Mouse (Mus musculus): Measurements from ENCODE around the gene Higd1c. TPM values are rescaled to one million over a fixed set of nuclear protein-coding genes. Genes with fewer than 3 reads are reported as not detected.
A peak's percentile ranks its signal among the peaks of the same experiment; 100 is the strongest.

Gene Higd1c
- polyA plus RNA-seq, 1 experiment = not detected

GRCm38 (mm10) chr15:100422899-100423860 is 58.8 kb downstream of the Higd1c start:
- Histone ChIP-seq H3K4me3 (ENCODE audit: control insufficient read depth, low read depth, low read length) (peak overlapping the region; percentile 90), H3K36me3 (ENCODE audit: control insufficient read depth, insufficient read depth, low read length) (no peaks in the 10 kb centered on the region), H3K27ac (ENCODE audit: control insufficient read depth, insufficient read depth, low read depth, low read length) (peak overlapping the region; percentile 81), H3K27me3 (ENCODE audit: control insufficient read depth, insufficient read depth, low read length) (no peaks in the 10 kb centered on the region), H3K4me1 (ENCODE audit: control insufficient read depth, insufficient read depth, low read length) (peaks cover 17% of the 10 kb centered on the region)
- TF ChIP-seq CTCF (IDR thresholded peaks at IDR 0.05; ENCODE audit: control insufficient read depth, insufficient read depth, insufficient replicate concordance, low read depth, low read length) (no peak), POLR2A (IDR thresholded peaks at IDR 0.05; ENCODE audit: control insufficient read depth, low read depth, low read length) (peak; percentile 88)

- peaks cover 17% of the 10 kb centered on the region for H3K4me1 ChIP-seq (ENCODE audit: control insufficient read depth, insufficient read depth, low read length)
- peak overlapping the region; percentile 49 for H3K27ac ChIP-seq (ENCODE audit: control insufficient read depth, insufficient read depth, low read depth, low read length)
- TF ChIP-seq CTCF (IDR thresholded peaks at IDR 0.05; ENCODE audit: control insufficient read depth, insufficient read depth, insufficient replicate concordance, low read depth, low read length) (no peak), POLR2A (IDR thresholded peaks at IDR 0.05; ENCODE audit: control insufficient read depth, low read depth, low read length) (peak; percentile 42; the same call in 1 of the 2 replicates)
- H3K36me3 ChIP-seq (ENCODE audit: control insufficient read depth, insufficient read depth, low read length) = no peaks in the 10 kb centered on the region
- peak overlapping the region; percentile 19; the same call in 1 of the 2 replicates for H3K4me3 ChIP-seq (ENCODE audit: control insufficient read depth, low read depth, low read length)
- H3K27me3 ChIP-seq (ENCODE audit: control insufficient read depth, insufficient read depth, low read length) = no peaks in the 10 kb centered on the region
Measured at GRCm38 (mm10) chr15:100423916-100424315, 59.6 kb downstream of the Higd1c start.

- Histone ChIP-seq H3K36me3 (ENCODE audit: control insufficient read depth, insufficient read depth, low read length) (no peaks in the 10 kb centered on the region), H3K27ac (ENCODE audit: control insufficient read depth, insufficient read depth, low read depth, low read length) (peak within 1 kb of the TSS; percentile 51), H3K27me3 (ENCODE audit: control insufficient read depth, insufficient read depth, low read length) (no peaks in the 10 kb centered on the region), H3K4me3 (ENCODE audit: control insufficient read depth, low read depth, low read length) (peak within 1 kb of the TSS; percentile 19; the same call in 1 of the 2 replicates), H3K4me1 (ENCODE audit: control insufficient read depth, insufficient read depth, low read length) (peaks cover 17% of the 10 kb centered on the region)
- no peak for TF ChIP-seq CTCF (IDR thresholded peaks at IDR 0.05; ENCODE audit: control insufficient read depth, insufficient read depth, insufficient replicate concordance, low read depth, low read length)
- no peak for TF ChIP-seq POLR2A (IDR thresholded peaks at IDR 0.05; ENCODE audit: control insufficient read depth, low read depth, low read length)
Measured at GRCm38 (mm10) chr15:100424396-100425122, 60.2 kb downstream of the Higd1c start, which contains the start of gene Slc11a2. Gene Slc11a2, minus strand, starts transcription at chr15:100425072.

DNA sequence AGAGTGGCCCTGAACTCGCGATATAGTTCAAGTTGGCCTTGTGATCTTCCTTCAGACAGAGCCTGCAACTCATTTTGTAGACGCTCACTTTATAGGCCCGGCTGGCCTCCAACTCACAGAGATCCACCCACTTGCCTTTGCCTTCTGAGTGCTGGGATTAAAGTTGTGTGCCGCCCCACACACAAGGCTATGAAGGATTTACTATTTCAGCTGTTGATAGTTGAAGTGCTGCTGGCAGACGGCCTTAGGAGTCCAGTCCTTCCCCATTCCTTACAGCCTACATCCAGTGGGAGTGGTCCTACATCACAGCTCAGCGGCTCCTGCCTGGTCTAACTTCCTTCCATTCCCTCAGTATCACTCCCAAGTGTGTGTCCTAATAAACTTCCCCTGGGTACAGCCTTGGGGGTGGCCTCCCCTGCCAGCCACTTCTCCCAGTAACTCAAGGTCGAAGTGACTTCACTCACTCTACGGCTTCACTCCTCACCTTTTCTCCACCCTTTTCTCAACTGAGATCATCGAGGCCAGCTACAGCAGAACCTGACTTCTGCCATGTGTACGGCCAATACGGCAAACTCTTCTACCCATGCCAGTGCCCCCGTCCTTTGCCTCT is 64.1 kb downstream of the Higd1c start:
- no peaks in the 10 kb centered on the region for H3K27me3 ChIP-seq (ENCODE audit: control insufficient read depth, insufficient read depth, low read length)
- peaks cover 6% of the 10 kb centered on the region for H3K4me1 ChIP-seq (ENCODE audit: control insufficient read depth, insufficient read depth, low read length)
- H3K27ac ChIP-seq (ENCODE audit: control insufficient read depth, insufficient read depth, low read depth, low read length) = peak overlapping the region; percentile 59
- TF ChIP-seq POLR2A (IDR thresholded peaks at IDR 0.05; ENCODE audit: control insufficient read depth, low read depth, low read length) (no peak), CTCF (IDR thresholded peaks at IDR 0.05; ENCODE audit: control insufficient read depth, insufficient read depth, insufficient replicate concordance, low read depth, low read length) (no peak)
- H3K4me3 ChIP-seq (ENCODE audit: control insufficient read depth, low read depth, low read length) = no peak overlapping the region
- H3K36me3 ChIP-seq (ENCODE audit: control insufficient read depth, insufficient read depth, low read length) = no peaks in the 10 kb centered on the region

- H3K27me3 ChIP-seq (ENCODE audit: control insufficient read depth, insufficient read depth, low read length) = no peaks in the 10 kb centered on the region
- H3K4me1 ChIP-seq (ENCODE audit: control insufficient read depth, insufficient read depth, low read length) = no peaks in the 10 kb centered on the region
- peak overlapping the region; percentile 61; the same call in 1 of the 2 replicates for H3K27ac ChIP-seq (ENCODE audit: control insufficient read depth, insufficient read depth, low read depth, low read length)
- H3K4me3 ChIP-seq (ENCODE audit: control insufficient read depth, low read depth, low read length) = no peak overlapping the region
- no peaks in the 10 kb centered on the region for H3K36me3 ChIP-seq (ENCODE audit: control insufficient read depth, insufficient read depth, low read length)
- no peak for TF ChIP-seq CTCF (IDR thresholded peaks at IDR 0.05; ENCODE audit: control insufficient read depth, insufficient read depth, insufficient replicate concordance, low read depth, low read length)
- TF ChIP-seq POLR2A (IDR thresholded peaks at IDR 0.05; ENCODE audit: control insufficient read depth, low read depth, low read length) = no peak
Measured at GRCm38 (mm10) chr15:100429959-100430565, 65.7 kb downstream of the Higd1c start.

GRCm38 (mm10) chr15:100433234-100433633 is 68.9 kb downstream of the Higd1c start:
- Histone ChIP-seq H3K4me1 (ENCODE audit: control insufficient read depth, insufficient read depth, low read length) (no peaks in the 10 kb centered on the region), H3K4me3 (ENCODE audit: control insufficient read depth, low read depth, low read length) (no peak overlapping the region), H3K36me3 (ENCODE audit: control insufficient read depth, insufficient read depth, low read length) (no peaks in the 10 kb centered on the region), H3K27me3 (ENCODE audit: control insufficient read depth, insufficient read depth, low read length) (no peaks in the 10 kb centered on the region), H3K27ac (ENCODE audit: control insufficient read depth, insufficient read depth, low read depth, low read length) (no peak overlapping the region)
- no peak for TF ChIP-seq POLR2A (IDR thresholded peaks at IDR 0.05; ENCODE audit: control insufficient read depth, low read depth, low read length)
- no peak for TF ChIP-seq CTCF (IDR thresholded peaks at IDR 0.05; ENCODE audit: control insufficient read depth, insufficient read depth, insufficient replicate concordance, low read depth, low read length)

Other genes with a start within 250 kb of the Higd1c start
- 254 and 277 TPM in 2 replicates for gene Atf1, start 136.7 kb upstream of the Higd1c start, polyA plus RNA-seq (2012; rRNA removed)
- gene Tmprss12, start 83.7 kb upstream of the Higd1c start, polyA plus RNA-seq (2012; rRNA removed) = 27.5 and 36.5 TPM in 2 replicates
- 5.0 TPM in 2 replicates for gene Mettl7a1, start 60.4 kb upstream of the Higd1c start, polyA plus RNA-seq (2012; rRNA removed)
- gene Mettl7a3, start 29.6 kb upstream of the Higd1c start, polyA plus RNA-seq (2012; rRNA removed) = not detected in 2 replicates
- not detected in 2 replicates for gene Methig1, start 11.4 kb upstream of the Higd1c start, polyA plus RNA-seq (2012; rRNA removed)
- not detected in 2 replicates for gene Mettl7a2, start 11.3 kb upstream of the Higd1c start, polyA plus RNA-seq (2012; rRNA removed)
- gene Gm5475, start 57.6 kb downstream of the Higd1c start, polyA plus RNA-seq (2012; rRNA removed) = 0.19 and 0.30 TPM in 2 replicates
- gene Slc11a2, start 60.5 kb downstream of the Higd1c start, polyA plus RNA-seq (2012; rRNA removed) = 29.3 and 38.4 TPM in 2 replicates
- 18.8 and 20.0 TPM in 2 replicates for gene Letmd1, start 104.5 kb downstream of the Higd1c start, polyA plus RNA-seq (2012; rRNA removed)
- gene Csrnp2, start 130.9 kb downstream of the Higd1c start, polyA plus RNA-seq (2012; rRNA removed) = 12.2 and 12.5 TPM in 2 replicates
- gene Tfcp2, start 187.5 kb downstream of the Higd1c start, polyA plus RNA-seq (2012; rRNA removed) = 10.4 and 11.3 TPM in 2 replicates
- gene Pou6f1, start 235.4 kb downstream of the Higd1c start, polyA plus RNA-seq (2012; rRNA removed) = 38.2 and 38.9 TPM in 2 replicates

All from testis, adult 2 months (tissue).